ENCODE assay signal across 28 mouse cellular contexts in genomic region chr6:79401090-79401489, GRCm38 (mm10).
"Had no signal": no experiment of that assay in that cellular context is flagged by ENCODE, and none has a peak within 500 bp of the region (broad histone marks: within the 10 kb centered on the region; RNA-seq: fewer than 3 reads in every experiment).

No protein-coding gene starts in this region.

- H3K27ac ChIP-seq: heart, embryonic 13.5 days; heart, embryonic 15.5 days; hindbrain, embryonic 10.5 days; hindbrain, embryonic 12.5 days; hindbrain, embryonic 13.5 days; hindbrain, embryonic 14.5 days; hindbrain, embryonic 15.5 days; hindbrain, postnatal 0 days; intestine, embryonic 15.5 days; kidney, embryonic 15.5 days; kidney, postnatal 0 days; layer of hippocampus, adult 2 months; left cerebral cortex, adult 2 months had no signal

- H3K9ac ChIP-seq: heart, embryonic 13.5 days; heart, embryonic 15.5 days; hindbrain, embryonic 12.5 days; hindbrain, embryonic 13.5 days; hindbrain, embryonic 14.5 days; hindbrain, embryonic 15.5 days; intestine, embryonic 15.5 days; kidney, embryonic 15.5 days had no signal

- H3K4me1 ChIP-seq: heart, embryonic 13.5 days; heart, embryonic 15.5 days; hindbrain, embryonic 10.5 days; hindbrain, embryonic 12.5 days; hindbrain, embryonic 13.5 days; hindbrain, embryonic 15.5 days; intestine, embryonic 15.5 days; kidney, embryonic 15.5 days had no signal

- H3K4me3 ChIP-seq: heart, embryonic 13.5 days; heart, embryonic 15.5 days; hindbrain, embryonic 10.5 days; hindbrain, embryonic 12.5 days; hindbrain, embryonic 13.5 days; hindbrain, embryonic 15.5 days; intestine, embryonic 15.5 days; kidney, embryonic 15.5 days; layer of hippocampus, adult 2 months; left cerebral cortex, adult 2 months had no signal

- DNase-seq: heart, postnatal 10 days; heart, postnatal 14 days; heart, postnatal 36 days; heart, postnatal 4 days; kidney, adult 11 months; kidney, adult 18-20 months; kidney, adult 2 months; kidney, adult 8-10 months; kidney, adult 9 months; kidney, postnatal 10 days; kidney, postnatal 14 days; kidney, postnatal 36 days; kidney, postnatal 4 days; layer of hippocampus, adult 9-11 months; layer of hippocampus, postnatal 36 days had no signal

- H3K9me3 ChIP-seq: heart, embryonic 13.5 days; heart, embryonic 15.5 days; hindbrain, embryonic 10.5 days; hindbrain, embryonic 12.5 days; hindbrain, embryonic 13.5 days; hindbrain, embryonic 15.5 days; intestine, embryonic 15.5 days; kidney, embryonic 15.5 days had no signal

- H3K27me3 ChIP-seq: heart, embryonic 13.5 days; heart, embryonic 15.5 days; hindbrain, embryonic 12.5 days; hindbrain, embryonic 13.5 days; hindbrain, embryonic 15.5 days; intestine, embryonic 15.5 days; kidney, embryonic 15.5 days had no signal

- H3K36me3 ChIP-seq: heart, embryonic 13.5 days; heart, embryonic 15.5 days; hindbrain, embryonic 10.5 days; hindbrain, embryonic 12.5 days; hindbrain, embryonic 13.5 days; hindbrain, embryonic 15.5 days; intestine, embryonic 15.5 days; kidney, embryonic 15.5 days had no signal
